Mouse (Mus musculus) gastrocnemius, postnatal 36 days (tissue): ENCODE data around the gene A2ml1. TPM values are rescaled to one million over a fixed set of nuclear protein-coding genes. Genes with fewer than 3 reads are reported as not detected.

ENCODE experiments used
- total RNA-seq, 2 experiments: library from RNA; stranded (reverse); gene quantifications; 2 replicates each; pipeline ENCODE4 v1.2.3; 2021

The A2ml1 gene
- total RNA-seq, 2 experiments from 2014 or later: not detected

Other genes starting within 250 kb of the A2ml1 start
- gene Tulp3, start 225.8 kb downstream of the A2ml1 start, total RNA-seq: 1 to 10 TPM; 5.8 to 6.6 TPM
- 1 to 10 TPM; 5.2 to 6.6 TPM for gene Rhno1, start 218.7 kb downstream of the A2ml1 start, total RNA-seq
- gene Foxm1, start 218.6 kb downstream of the A2ml1 start, total RNA-seq: 1 to 10 TPM in 1 of 2 experiments, under 1 TPM in 1; 0.62 to 1.0 TPM
- gene Tex52, start 206.2 kb downstream of the A2ml1 start, total RNA-seq: not detected
- not detected for gene Gm44596, start 206.1 kb downstream of the A2ml1 start, total RNA-seq
- gene Nrip2, start 182.3 kb downstream of the A2ml1 start, total RNA-seq: 1 to 10 TPM; 1.4 to 1.5 TPM
- 10 to 100 TPM; 15.3 to 19.5 TPM for gene Itfg2, start 156.7 kb downstream of the A2ml1 start, total RNA-seq
- 100 to 1,000 TPM in 1 of 2 experiments, 10 to 100 TPM in 1; 97.6 to 114 TPM for gene Fkbp4, start 142.9 kb downstream of the A2ml1 start, total RNA-seq
- gene Pzp, start 54.9 kb downstream of the A2ml1 start, total RNA-seq: under 1 TPM in 1 of 2 experiments, not detected in 1; 0.41 TPM
- not detected for gene Klrb1a, start 41.9 kb upstream of the A2ml1 start, total RNA-seq
- gene Clec2h, start 80.8 kb upstream of the A2ml1 start, total RNA-seq: not detected
- not detected for gene Klrb1, start 141.5 kb upstream of the A2ml1 start, total RNA-seq
- not detected for gene Klrb1c, start 207.6 kb upstream of the A2ml1 start, total RNA-seq
- not detected for gene Gm44511, start 244.7 kb upstream of the A2ml1 start, total RNA-seq
- gene Klrb1b, start 244.7 kb upstream of the A2ml1 start, total RNA-seq: not detected